Mouse (Mus musculus): ENCODE measurements around the gene Srgap2.
A peak's percentile ranks its signal among the peaks of the same experiment; 100 is the strongest.

Gene Srgap2

DNA sequence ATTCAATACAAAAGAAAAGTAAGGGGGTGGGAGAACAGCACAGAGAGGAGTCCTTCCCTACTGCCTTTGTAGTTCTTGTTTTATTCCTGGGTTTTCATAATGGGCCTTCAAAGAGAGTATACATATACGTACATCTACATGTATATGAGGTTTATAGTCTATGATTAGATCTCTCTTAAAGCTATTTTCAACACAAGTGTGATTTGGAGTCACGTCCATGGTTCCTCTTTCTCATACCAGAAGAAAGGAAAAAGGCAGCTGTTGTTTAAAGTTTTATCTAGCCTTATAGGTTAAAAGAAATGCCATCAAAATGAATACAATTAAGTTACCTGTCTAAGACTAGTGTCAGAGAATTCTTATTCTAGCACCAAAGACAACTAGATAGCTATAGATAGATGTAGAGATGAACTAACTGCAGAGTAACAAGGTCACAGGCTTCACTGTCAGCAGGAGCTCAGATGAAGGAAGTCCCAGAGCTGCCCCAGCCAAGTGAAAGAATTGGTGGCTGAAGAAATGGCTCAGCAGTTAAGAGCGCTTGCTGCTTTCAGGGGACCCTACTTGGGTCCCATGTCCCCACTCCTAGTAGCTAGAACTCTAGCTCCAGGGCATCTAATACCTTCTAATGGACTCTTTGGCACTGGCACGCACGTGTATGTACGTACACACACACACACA lies 63.1 kb downstream of the Srgap2 start:
- no peak for DNase-seq

DNA sequence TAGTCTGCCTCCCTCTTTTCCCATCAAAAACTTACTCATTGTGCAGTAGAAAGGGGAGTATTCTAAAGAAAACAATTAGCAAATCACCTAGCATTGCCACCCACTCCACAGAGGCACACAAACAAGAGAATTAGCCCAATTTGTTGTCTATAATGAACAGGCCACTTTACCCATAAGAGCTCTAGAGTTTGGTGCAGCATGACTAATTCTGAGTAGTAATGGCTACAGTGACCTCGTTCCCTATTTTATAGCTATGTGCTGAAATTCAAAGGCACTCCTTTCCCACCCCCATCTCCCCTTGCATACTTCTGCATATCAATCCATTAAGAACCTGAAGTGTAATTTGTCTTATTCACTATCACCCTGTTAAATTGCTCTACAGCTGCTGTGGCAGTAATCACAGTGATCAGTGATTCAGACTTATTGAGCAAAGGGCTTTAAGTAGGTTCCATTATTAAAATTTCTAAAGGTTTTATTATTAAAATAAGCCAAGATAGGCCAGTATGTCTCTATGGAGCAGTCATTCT lies 64.5 kb downstream of the Srgap2 start:
- no peak for DNase-seq

DNA sequence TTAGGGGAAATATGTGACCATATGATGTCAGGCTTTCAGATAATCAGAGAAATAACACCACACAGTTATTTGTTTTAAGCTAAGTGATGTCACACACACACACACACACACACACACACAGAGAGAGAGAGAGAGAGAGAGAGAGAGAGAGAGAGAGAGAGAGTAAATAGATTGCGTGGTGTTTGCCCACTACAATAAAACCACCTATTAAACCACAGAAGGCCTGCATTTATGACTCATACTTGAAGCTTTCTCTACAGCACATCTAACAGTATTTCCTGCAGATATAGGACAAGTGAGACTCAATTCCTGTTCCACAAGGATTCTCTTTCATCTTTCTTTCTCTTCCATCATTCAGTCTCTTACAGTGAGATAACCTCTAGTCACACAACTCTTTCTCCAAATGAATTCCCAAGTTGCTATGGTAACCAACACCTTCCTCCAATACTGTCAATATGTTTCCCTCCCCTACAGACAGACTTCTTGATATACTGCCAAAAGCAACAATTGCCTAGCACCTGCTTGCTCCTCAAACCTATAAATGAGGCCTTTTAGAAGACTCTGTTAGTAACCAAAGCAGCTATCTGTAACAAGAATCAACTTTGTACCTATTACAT lies 66.1 kb downstream of the Srgap2 start:
- no peak for DNase-seq

DNA sequence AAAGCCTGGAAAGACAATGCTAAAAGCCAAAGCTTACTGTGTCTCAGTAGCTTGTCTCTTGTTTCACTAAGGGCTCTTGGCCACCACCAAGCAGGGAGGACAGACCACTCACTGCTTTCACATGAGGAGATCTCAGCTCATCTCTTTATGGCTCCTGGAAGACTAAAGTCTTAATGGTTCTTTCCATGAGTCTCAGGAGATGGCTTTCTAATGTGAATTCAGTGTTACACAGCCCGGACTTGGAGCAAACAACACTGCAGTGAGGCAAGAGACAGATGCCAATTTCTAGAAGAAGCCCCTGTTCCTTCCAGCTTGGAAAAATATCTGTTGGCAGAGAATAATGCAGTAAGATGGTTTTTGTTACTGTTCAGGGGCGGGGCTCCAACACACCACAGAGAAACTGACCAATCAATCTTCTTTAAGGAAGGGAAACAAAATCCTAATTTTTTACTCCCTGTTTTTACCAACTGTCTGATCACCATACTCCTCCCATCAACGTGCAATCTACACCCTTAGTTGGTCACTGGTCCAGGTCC lies 71.7 kb downstream of the Srgap2 start:
- DNase-seq = no peak

DNA sequence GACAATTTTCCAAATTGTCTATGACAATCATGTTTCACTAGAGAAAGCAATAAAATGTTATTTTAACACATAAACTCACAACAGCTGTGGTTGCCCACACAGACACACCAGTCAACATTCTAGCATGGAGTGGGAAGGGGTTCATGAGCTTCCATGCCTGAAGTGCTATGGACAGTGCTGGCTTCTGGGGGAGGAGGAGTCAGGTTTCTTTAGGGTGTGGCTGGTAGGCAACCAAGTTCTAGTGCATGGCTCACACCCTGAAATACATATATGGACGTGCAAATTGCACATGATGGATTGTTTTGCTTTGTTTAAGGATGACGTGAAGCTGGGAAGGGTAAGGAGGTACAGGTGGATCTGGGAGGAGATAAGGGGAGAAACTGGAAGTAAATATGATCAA lies 72.8 kb downstream of the Srgap2 start:
- no peak for DNase-seq

DNA sequence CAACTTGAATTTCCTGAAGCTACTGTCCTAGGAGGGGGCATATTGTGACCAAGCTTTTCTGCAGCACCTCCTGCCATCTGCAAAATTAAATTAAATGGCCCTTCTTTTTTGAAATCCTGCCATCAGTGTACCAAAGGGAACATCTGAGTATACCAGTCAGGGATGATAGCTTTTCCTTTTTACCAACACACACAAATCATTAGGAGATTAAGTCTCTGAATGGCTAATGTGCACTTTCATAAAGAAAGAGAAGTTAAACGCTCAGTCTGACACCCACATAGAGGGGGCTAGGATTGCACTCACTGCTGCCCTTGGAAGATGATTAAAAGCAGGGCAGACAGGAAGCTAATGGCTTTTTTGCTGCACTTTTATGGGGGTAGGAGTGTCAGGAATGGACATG lies 73.8 kb downstream of the Srgap2 start:
- DNase-seq = no peak

DNA sequence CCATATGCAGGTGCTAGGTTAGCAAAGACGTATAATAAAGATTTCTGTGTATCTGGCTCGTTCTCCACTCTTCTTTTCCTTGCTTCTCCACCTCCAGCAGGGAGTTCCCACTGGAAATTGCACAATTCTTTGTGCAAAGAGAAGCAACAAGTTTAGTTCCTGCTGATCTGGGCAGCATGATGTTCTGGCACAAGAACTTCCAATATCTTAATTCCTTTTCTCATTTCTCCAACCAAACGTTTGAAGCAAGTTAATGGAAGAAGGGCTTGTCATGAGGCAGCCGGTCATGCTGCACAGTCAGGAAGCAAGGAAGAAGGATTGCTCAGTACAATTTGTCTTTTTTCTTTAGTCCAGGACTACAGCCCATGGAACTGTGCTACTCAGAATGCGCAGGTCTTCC lies 78.8 kb downstream of the Srgap2 start:
- DNase-seq = no peak

DNA sequence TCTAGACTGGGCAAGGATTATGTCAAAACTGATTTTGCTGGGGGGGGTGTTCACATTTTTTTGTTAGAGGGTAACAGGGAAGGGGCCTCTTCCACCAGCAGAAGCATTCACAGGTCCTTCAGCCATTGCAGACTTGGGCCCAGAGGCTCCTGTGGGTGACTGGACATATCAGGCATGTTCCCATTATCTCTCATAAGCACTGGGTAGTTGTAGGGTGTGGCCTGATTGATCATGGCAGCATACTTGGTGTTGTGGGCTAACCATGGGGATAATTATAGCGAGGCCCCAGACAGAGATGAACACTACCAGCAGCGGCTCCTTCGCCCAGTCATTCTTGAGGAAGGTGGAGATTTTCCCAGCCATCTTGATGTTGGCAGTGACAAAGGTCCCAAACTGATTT lies 79.8 kb downstream of the Srgap2 start:
- DNase-seq = no peak

DNA sequence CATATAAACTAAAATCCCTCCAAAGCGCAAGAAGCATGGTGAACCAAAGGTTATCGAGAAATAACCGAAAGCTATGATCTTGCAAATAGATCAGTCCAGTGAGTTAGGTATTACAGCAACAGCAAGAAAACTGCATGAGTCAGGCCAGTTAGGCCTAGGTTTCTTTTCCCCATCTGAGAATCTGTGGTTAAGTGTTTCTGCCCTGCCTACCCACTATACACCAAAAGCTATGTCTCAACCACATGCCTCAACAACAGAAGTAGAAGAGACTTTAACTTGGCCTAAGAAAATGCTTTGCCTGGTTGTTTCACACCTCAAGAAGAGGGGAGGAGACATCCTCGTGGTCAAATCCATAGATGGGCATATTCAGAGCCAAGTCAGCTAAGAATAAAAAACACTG lies 80.6 kb downstream of the Srgap2 start:
- no peak for DNase-seq

DNA sequence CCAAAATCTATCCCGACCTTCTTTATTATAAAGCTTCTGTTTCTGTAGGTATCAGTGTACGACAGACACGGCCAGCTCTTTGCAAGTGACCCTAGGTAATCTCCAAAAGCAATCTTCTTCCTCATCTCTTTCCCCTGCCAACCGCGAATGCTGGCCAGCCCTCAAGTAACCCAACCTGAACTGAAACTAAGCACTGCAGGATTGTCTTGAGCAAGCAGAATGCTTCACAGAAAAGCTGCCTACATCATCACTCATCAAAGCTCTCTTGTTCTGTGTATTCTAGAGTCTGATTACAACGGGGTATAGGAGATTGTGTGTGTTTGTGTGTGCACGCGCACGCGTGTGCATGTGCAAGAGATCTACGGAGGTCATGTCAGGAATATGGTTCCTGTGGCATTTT lies 88.6 kb downstream of the Srgap2 start:
- DNase-seq = no peak

DNA sequence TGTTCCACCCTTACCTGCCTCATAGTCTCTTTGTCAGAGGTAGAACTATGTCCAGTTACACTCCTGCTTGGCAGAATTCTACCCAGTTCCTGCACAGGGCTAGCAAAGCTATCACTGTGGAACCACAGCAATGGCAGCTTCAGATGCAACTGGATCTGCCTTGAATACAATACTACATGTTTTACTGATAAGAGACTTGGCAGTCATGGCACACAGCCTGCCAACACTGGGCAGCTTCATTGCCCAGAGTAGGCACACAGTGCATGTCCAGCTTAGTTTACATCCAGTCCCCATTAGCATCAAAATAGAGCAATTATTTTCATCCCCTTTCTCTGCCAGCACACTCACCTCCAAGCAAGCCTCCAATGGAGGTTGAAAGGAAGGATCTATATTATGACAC lies 89.2 kb downstream of the Srgap2 start:
- no peak for DNase-seq

DNA sequence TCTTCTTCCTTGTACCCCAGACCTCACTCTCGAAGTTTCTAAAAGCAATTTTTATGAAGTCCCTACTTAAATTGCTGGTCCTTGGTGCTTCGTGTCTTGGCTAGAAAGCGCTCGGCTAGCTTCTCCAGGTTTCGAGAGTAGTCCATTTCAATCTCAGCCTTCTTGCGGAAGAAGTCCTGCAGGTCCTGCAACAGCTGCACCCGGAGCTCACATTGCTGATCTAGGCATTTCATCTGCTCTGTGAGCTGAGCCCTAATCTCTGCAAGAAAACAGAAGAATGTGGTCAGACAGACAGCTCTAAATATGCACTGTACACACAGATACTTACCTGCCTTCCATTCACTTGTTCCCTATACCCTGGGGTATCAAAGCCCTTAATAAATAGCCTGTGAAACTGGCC lies 90.5 kb downstream of the Srgap2 start:
- DNase-seq = no peak

DNA sequence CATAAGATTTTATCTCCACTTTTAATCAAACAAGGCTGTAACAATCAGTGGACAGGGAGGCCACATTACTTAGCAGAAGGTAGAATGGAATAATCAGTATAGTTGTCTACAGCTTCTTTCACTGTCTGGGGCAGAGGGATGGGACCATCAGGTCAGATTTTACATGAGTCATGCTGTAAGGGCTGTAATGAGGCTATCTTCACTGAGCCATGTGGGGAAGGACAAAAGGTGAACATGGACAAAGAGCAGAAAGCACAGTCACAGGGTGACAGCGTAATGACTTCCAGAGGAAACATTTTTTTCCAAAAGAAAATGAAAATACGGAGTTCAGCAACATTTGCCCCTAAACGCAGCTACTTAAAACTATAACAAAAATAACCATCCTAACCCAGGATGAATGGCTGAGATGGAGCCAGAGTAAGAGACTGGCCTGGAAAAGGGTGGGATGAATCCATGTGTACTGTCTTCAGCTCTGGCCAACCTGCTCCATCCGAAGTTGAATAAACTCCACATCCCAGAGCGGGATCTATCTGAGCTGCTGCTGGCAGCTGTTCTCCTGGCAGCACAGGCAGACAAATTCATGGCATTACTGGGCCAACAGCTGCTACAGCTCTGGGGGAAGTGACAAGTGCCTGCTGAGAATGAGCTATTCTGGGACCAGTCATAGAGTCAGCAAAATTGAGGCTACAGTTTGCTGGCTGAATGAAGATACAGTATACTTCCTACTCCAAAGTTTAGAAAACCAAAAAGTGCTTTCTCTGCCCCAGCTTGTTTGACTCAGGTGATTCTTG lies 95.5 kb downstream of the Srgap2 start:
- DNase-seq = peak; percentile 37

DNA sequence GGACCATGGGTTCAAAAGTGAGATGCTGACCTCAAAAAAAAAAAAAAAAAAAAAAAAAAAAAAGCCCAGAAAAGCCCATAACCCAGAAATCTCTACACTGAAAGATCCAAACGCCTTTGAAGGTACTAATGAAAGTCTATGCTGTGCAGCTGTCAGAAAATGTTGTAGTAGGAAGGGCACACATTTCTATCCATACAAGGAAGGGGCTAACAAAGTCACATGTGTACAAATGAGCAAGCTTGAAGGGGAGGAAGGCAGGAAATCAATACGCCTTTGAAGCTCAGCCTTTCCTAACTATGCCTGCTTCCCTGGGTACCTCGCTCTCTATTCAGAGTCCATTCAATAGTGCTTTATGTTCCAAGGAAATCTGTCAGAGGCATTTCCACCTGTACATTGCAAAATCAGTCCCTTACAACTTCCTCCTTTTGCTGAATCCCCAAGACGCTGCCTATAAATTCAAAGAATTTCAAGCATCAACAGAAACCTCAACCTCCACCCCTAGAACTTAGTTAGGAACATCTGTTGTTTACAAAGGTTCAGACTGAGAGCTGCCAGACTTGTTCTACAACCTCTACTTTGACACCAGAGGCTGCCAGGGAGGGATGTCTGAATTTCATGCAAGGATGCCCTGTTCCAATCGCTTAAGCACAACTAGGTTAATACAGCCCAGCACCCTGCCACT lies 99.9 kb downstream of the Srgap2 start:
- DNase-seq = peak; percentile 23

DNA sequence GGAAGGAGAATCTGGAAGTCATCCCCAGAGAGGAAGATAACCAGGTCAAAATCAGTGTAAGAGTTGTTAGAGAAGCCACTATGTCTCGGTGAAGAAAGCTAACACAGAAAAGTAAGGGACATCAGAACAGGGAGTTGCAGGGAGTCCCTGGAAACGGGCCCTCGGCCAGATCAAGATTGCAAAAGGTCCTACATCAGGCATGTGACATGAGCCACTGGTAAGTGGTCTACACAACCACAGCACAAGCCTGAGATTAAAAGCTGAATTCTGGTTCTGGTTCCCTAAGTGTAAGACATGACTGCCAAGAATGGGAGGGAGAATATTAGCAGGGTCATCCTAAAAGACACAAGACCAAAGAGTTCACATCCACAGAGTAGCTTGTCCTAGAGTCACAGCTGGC lies 104.1 kb downstream of the Srgap2 start:
- DNase-seq = no peak

DNA sequence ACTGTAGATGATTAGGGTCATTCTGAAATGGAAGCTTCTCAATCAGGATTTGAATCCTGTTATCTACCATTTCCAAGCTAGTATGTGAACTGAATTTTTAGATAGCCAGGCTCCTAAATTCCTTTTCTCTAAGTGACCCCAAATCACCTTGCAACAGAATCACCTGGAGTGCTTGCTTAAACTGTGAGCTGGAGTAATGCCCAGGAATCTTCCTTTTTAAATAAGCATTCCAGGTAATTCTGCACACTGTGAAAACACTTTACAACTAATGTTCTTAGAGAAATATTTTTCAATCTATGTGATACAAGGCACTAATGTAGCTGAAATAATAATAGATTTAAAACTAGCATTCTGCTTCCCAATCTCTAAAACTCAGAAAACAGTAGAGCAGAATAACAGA lies 106.0 kb downstream of the Srgap2 start:
- no peak for DNase-seq

DNA sequence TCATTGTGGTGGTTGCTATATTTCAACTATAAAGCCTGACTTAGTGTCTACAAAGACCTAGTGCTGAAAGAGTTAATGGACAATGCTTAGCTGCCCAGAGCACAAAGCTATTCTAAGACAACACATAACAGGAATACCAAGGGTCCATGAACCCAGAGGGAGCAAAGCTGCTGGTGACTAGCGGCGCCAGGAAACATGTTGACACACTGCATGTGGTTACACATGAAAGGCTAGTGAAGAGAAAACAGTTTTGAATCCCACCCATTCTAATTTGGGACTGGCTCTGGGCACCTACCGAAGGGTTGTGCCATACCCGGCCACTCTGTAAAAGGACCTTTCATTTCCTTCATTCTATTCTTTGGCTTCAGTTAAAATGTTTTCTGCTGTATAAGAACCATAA lies 106.5 kb downstream of the Srgap2 start:
- DNase-seq = no peak

DNA sequence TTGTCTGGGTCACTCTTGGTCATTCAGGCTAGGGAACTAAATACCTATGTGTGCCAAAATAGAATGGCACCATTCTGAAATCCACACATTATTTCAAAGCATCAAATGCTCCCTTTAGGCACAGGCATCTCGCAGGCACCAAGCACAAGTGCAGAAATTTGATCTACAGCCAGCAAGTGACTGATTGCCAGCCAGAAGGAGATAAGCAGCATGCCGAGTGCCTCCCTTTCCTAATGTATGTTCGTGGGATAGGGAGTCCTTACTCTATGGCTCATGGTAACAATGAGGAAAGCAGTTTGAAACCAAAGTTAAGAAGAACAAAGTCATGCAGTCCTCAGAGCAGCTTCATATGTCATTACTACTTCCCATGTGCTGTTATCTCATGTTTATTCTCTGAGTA lies 107.8 kb downstream of the Srgap2 start:
- DNase-seq = peak; percentile 68

DNA sequence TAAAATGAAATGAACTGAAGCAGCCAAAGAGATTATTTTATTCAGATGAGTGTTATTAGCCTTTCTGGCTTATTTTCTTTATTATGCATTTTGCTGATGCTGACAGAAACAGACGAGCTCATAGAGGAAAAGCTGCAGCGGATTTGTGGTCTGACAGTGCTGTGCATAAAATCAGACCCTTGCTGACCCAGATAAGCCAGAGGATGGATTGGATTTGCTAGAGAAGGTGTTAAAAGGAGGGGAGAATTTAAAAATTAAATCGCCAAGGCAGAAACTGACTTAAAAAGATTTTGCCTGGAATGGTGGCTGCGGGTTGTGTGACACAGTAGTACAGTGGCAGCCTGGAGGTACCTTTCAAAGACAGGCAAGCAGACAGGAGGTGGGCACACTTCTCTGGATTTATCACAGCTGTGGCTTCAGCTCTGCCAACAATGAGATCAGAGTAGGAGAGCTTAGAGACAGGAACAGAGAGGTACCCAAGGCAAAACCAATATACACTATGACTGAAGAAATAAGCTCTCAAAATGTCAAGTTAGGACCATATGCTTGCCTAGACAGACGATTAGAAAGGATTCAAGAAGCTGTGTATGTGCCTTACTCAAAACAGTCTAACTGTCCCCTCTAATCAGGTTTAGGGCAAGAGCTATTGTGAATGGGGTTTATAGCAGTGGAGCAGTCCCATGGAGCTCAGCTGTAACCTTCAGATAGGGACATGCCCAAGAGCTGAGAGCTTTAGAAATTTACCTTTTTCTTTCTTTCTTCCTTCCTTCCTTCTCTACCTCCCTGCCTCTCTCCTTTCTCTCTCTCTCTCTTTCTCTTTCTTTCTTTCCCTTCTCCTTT lies 109.1 kb downstream of the Srgap2 start:
- peak; percentile 28 for DNase-seq

DNA sequence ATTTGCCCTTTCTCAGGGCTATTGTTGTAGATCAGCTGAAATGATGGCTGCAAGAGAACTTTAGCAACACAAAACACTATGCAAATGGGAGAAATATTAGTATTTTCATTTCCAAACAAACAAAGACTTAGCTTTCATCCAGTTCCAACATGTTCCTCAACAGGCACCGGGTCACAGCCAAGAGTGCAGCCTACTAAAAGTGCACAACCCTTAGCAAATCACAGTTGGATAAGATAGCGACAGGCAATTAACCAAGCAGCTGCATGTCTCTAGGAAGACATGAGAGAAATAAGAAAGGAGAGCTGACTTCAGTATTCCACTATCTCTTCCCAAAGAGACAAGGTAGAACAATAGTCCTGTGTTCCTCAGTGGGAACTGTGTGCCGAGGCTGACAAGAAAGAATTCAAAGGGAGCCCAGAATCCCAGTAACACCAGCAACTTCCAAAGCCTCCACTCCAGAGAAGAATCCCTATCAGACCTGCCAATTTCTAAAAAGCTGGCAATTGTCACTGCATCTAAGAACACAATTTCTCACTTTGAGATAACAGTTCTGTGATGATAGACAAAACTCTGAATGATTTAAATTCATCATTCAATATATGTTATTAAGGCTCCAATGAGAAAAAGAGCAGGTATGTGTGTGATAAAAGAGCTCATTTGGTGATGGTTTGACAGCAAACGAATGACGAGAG lies 109.9 kb downstream of the Srgap2 start:
- no peak for DNase-seq

DNA sequence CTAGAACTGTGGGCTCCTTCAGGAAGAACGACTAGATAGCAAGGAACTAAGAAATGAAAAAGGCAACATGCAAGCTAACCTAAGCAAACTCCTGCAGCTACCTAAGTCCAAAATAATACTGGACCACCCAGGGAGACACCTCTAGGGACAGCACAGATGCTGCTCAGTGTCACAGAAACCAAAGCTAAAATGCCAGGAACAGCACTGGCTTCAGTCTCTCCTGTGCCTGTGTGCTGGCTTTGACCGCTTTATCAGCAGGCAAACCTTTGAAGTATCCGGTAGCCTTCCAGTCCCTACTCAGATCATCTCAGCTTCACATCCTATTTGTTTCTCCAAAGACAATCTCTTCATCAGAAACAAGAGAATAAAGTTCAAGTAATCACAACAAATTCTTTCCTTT lies 123.6 kb downstream of the Srgap2 start:
- no peak for DNase-seq

DNA sequence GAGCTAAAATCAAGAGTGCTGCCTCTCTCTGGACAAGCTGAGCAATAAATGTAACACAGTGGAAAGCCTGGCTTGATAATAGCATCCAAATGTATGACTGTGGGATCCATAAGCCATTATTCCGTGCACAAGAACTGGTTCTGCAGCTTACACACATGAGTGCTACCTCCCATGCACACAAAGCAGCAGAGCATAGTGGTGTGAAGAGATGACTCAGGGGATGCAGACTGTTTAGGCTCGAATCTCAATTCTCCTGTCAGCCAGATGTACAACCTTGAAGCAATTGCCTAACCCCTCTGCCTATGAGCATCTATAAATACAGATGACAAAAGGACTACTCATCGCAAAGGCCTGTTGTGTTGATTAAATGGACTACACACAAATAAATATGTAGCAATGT lies 126.3 kb downstream of the Srgap2 start:
- no peak for DNase-seq

Data from cerebellum, adult 9-11 months (tissue).